Mouse (Mus musculus) forebrain, embryonic 13.5 days (tissue): ENCODE measurements around the gene Sympk. TPM values are rescaled to one million over a fixed set of nuclear protein-coding genes. Genes with fewer than 3 reads are reported as not detected.
A peak's percentile ranks its signal among the peaks of the same experiment; 100 is the strongest.

ENCODE experiments used
- ATAC-seq: fragments of 200-750 bp; cut with Nextera tagmentation; 2 replicates; pipeline ENCODE4 v1.8.0; 2017
- H3K27ac ChIP-seq: fragments of 300-500 bp; sonication (generic); 2 replicates; pipeline ENCODE4 v1.5.1; 2015; ENCODE audit warnings: inconsistent platforms, mild to moderate bottlenecking, moderate library complexity
- H3K27me3 ChIP-seq: fragments of 300-500 bp; sonication (generic); 2 replicates; pipeline ENCODE4 v1.6.1; 2015; ENCODE audit warnings: mild to moderate bottlenecking, inconsistent platforms
- H3K36me3 ChIP-seq: fragments of 300-500 bp; sonication (generic); 2 replicates; pipeline ENCODE4 v1.6.1; 2015; ENCODE audit warnings: mild to moderate bottlenecking, inconsistent platforms; ENCODE audit not compliant: poor library complexity, severe bottlenecking
- H3K4me1 ChIP-seq: fragments of 300-500 bp; sonication (generic); 2 replicates; pipeline ENCODE4 v1.6.1; 2015; ENCODE audit warnings: inconsistent platforms
- H3K4me2 ChIP-seq: fragments of 300-500 bp; sonication (generic); 2 replicates; pipeline ENCODE4 v1.6.1; 2015; ENCODE audit warnings: inconsistent platforms, mild to moderate bottlenecking, moderate library complexity
- H3K4me3 ChIP-seq: fragments of 300-500 bp; sonication (generic); 2 replicates; pipeline ENCODE4 v1.5.1; 2015; ENCODE audit warnings: mild to moderate bottlenecking, inconsistent platforms
- H3K9ac ChIP-seq: fragments of 300-500 bp; sonication (generic); 2 replicates; pipeline ENCODE4 v1.6.1; 2015; ENCODE audit warnings: mild to moderate bottlenecking, inconsistent platforms
- H3K9me3 ChIP-seq: fragments of 300-500 bp; sonication (generic); replicated peaks from 2 replicates; pipeline ENCODE4 v1.6.1; 2016; ENCODE audit warnings: inconsistent platforms
- whole genome bisulfite sequencing: fragments of 180-500 bp; shearing (Covaris S2); methylation state at CpG from one replicate; pipeline ENCODE4 v1.1.7; 2015; 5-methylcytosine and 5-hydroxymethylcytosine counted together
- polyA plus RNA-seq: library from polyadenylated mRNA; unstranded; fragments of >200 nt; fragmentation: Nextera tagmentation; extraction: Ambion mirVana; gene quantifications from 2 replicates; pipeline ENCODE4 v1.2.1, GENCODE M21; 2015

Sympk gene
- polyA plus RNA-seq, 1 experiment from 2014 or later: 34.3 TPM

DNA sequence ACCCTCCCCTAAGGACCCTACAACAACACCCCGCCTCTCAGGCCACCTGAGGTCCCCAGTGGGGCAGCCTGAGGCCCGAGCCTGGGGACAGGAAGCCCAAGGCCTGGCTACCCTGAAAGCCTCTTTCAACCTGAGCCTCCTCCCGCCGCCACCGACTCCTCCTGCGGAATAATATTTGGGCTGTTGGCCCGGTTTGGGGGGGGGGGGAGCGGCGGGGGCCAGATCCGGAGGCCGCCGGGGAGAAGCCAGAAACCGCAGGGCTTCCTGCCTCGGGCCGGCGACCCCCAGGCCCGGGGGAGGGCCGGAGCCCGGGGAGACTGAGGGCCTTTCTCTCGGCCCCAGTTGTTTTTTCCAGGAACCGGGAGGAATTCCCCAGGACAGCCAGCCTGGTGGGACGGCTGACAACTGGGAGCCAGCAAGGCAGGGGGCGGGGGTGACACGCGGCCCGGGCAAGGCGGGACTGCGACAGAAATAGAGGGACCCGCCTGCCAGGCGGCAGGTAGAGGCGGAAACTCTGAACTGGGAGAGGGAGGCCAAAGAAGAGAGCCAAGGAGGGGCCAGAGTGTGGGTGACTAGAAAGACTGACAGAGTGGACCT is 12.1 kb upstream of the Sympk start:
- H3K9ac ChIP-seq: peak overlapping the region; percentile 55
- H3K27me3 ChIP-seq: no peaks in the 10 kb centered on the region; the same call in none of the 2 replicates
- 0 out of 2 replicates have a peak, but pooled peaks have one; percentile 17 for ATAC-seq
- peaks cover 17% of the 10 kb centered on the region for H3K4me1 ChIP-seq
- H3K4me3 ChIP-seq: peak overlapping the region; percentile 28
- WGBS: 5% methylated on average over 22 of the region's 31 CpGs
- H3K9me3 ChIP-seq: no peaks in the 10 kb centered on the region
- H3K36me3 ChIP-seq: peaks cover 7% of the 10 kb centered on the region
- no peak overlapping the region for H3K27ac ChIP-seq
- H3K4me2 ChIP-seq: peak overlapping the region; percentile 55

- Histone ChIP-seq H3K4me3 (no peak overlapping the region), H3K27me3 (no peaks in the 10 kb centered on the region; the same call in none of the 2 replicates), H3K4me1 (peaks cover 10% of the 10 kb centered on the region), H3K36me3 (no peaks in the 10 kb centered on the region), H3K9ac (no peak overlapping the region), H3K27ac (no peak overlapping the region), H3K4me2 (no peak overlapping the region), H3K9me3 (no peaks in the 10 kb centered on the region)
- 81% methylated on average over 2 of the region's 2 CpGs for WGBS
- ATAC-seq: no peak
Observed at GRCm38 (mm10) chr7:19012882-19013281, 11.3 kb upstream of the Sympk start.

DNA sequence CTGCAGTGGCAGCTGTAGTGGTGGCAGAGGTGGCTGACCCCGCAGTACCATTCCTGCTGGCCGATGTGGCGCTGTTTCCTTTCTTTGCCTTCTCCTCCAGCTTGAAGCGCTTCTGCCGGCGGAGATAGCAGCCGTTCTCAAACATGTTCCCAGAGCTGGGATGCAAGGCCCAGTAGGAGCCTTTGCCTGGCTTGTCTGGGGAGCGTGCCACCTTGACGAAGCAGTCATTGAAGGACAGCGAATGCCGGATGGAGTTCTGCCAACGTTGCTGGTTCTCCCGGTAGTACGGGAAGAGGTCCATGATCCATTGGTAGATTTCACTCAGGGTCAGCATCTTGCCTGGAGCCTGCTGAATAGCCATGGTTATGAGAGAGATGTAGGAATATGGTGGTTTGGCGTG is 9.7 kb upstream of the Sympk start:
- Histone ChIP-seq H3K9ac (no peak overlapping the region), H3K4me2 (no peak overlapping the region), H3K9me3 (no peaks in the 10 kb centered on the region), H3K4me1 (peaks cover 10% of the 10 kb centered on the region), H3K27ac (no peak overlapping the region), H3K27me3 (peaks cover under 1% of the 10 kb centered on the region), H3K36me3 (no peaks in the 10 kb centered on the region), H3K4me3 (no peak overlapping the region)
- ATAC-seq: no peak
- 61% methylated on average over 15 of the region's 15 CpGs for WGBS

- peaks cover 15% of the 10 kb centered on the region for H3K27me3 ChIP-seq
- no peaks in the 10 kb centered on the region for H3K36me3 ChIP-seq
- H3K9ac ChIP-seq: no peak overlapping the region
- ATAC-seq: no peak
- H3K27ac ChIP-seq: no peak overlapping the region
- H3K4me3 ChIP-seq: no peak overlapping the region
- no peaks in the 10 kb centered on the region for H3K9me3 ChIP-seq
- no peak overlapping the region for H3K4me2 ChIP-seq
- WGBS: 90% methylated on average over 4 of the region's 4 CpGs
- H3K4me1 ChIP-seq: peaks cover 10% of the 10 kb centered on the region
Observed at GRCm38 (mm10) chr7:19016042-19016441, 8.1 kb upstream of the Sympk start.

GRCm38 (mm10) chr7:19017909-19018308 is 6.3 kb upstream of the Sympk start:
- Histone ChIP-seq H3K27ac (no peak overlapping the region), H3K9me3 (no peaks in the 10 kb centered on the region), H3K4me3 (no peak overlapping the region), H3K9ac (no peak overlapping the region), H3K27me3 (peaks cover 33% of the 10 kb centered on the region), H3K4me2 (no peak overlapping the region), H3K36me3 (no peaks in the 10 kb centered on the region), H3K4me1 (no peaks in the 10 kb centered on the region)
- WGBS: 92% methylated on average over 7 of the region's 7 CpGs
- ATAC-seq: no peak

DNA sequence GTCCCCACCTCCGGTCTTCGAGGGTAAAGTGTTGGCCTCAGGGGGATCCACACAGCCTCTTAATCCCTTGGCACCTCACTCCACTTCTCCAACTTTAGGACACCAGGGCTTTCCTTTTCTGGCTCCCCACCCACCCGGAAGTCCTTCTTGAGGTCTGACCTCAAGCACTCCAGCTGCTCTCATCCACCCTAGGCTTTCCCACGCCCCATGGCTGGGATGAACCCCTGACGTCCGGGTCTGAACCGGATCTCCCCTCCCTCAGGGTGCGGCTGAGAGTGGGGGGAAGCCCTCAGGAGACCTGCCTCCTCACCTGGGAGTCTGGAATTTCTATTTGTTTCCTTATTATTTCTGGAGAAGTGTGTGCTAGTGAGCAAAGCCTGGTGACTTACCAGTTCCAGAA is 3.1 kb upstream of the Sympk start:
- Histone ChIP-seq H3K27me3 (peaks cover 43% of the 10 kb centered on the region), H3K9me3 (no peaks in the 10 kb centered on the region), H3K36me3 (no peaks in the 10 kb centered on the region), H3K9ac (no peak overlapping the region), H3K4me1 (peaks cover 13% of the 10 kb centered on the region), H3K27ac (no peak overlapping the region), H3K4me3 (no peak overlapping the region), H3K4me2 (no peak overlapping the region)
- no peak for ATAC-seq
- WGBS: 25% methylated on average over 8 of the region's 8 CpGs

DNA sequence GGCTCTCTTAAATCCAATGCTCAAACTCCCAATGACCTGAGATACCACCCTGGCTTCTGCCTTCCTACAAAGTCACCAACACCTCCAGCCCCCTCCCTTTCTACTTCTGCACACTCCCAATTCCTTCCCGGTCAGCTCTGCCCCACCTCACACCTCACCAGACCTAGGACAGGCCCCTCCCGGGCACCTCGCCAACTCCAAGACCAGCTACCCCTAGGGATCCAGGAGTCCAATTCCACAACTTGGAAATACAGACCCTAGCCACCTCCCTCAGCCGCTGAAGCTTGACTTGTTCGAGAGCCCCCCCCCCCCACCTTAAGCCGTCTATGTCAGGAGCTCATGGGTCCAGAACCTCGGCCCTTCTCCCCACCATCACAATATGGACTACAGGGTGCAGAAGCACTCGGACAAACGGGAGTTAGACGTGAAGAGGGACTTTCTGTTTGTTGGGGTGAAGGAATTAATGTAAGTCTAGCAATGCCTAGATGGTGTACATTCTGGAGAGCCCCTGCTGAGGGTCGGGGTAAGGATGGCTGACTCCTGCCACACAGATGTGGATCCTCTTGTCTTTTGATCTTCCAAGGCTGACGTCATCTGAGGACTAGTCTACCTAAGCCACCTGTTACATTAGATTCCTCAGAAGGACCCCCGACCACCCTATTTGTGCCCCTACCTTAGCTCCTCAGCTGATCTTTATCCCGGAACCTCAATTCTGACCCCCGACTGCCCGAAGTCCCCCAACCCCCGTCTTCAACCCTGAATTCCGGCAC is 1.8 kb upstream of the Sympk start:
- H3K36me3 ChIP-seq: no peaks in the 10 kb centered on the region
- no peaks in the 10 kb centered on the region for H3K9me3 ChIP-seq
- H3K4me1 ChIP-seq: peaks cover 18% of the 10 kb centered on the region
- no peak overlapping the region for H3K4me2 ChIP-seq
- no peak overlapping the region for H3K27ac ChIP-seq
- no peak overlapping the region for H3K9ac ChIP-seq
- peaks cover 43% of the 10 kb centered on the region for H3K27me3 ChIP-seq
- no peak for ATAC-seq
- H3K4me3 ChIP-seq: no peak overlapping the region; the same call in 1 of the 2 replicates
- WGBS: 70% methylated on average over 18 of the region's 18 CpGs

DNA sequence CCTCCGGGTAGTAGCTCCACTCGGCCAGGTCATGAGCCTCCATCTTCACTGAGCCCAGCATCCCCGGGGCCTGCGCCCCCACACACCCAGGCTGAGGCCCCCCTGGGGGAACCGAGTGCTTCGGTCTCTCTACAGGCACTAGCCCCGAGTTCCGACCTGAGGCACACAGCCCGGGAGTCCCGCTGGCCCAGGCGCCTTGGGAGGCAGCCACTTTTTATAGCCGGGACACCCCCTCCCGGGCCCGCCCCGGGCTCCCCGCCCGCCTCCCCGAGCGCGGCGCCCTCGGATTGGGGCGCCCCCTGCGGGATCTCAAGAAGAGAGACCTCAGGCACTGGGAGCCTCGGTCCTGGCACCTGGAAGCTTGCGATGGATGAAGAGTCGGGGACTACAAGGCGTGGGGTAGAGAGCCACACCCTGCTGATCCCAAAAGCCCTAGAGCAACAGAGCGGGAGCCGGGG is 791 bp upstream of the Sympk start, which contains the start of gene Foxa3:
TSS of gene Foxa3 (minus strand) at position 182 of the 458 bp plus-strand sequence.
- ATAC-seq: peak; percentile 7; the same call in 1 of the 2 replicates

DNA sequence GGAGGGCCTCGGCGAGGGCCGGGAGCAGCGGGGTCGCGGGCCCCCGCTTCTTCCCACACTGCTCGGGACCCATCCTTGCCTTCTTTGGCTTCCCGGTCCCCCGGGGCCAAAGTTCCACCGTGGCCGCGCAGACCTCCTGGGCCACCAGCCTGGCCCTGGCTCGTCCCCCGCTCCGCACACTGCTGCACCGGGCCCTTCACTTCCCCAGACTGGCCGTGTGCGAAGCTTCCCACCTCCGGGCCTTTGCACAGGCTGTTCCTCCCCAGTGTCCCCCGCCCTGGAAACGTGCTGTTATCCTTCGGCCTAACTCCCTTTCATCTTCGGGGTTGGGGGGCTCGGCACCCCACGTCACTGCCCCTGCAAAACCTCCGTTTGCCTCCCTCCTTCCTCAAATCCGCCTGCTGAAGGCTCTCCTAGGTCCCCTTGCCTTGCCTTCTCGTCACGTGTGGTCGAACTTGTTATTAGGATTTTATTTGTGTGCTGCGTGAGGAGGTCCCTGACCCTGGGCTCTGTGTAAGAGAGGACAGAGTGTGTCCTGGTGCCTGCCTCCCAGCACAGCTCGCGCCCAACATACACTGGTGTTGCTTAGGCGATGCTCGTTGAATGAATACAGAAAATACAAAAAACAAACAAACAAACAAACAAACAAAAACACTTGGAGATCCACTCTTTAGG is 541 bp downstream of the Sympk start:
- Histone ChIP-seq H3K36me3 (peaks cover 14% of the 10 kb centered on the region), H3K4me3 (peak overlapping the region; percentile 95), H3K9ac (peak overlapping the region; percentile 92), H3K27me3 (peaks cover 40% of the 10 kb centered on the region), H3K4me2 (peak overlapping the region; percentile 92), H3K27ac (peak overlapping the region; percentile 48; the same call in 1 of the 2 replicates), H3K9me3 (no peaks in the 10 kb centered on the region), H3K4me1 (peaks cover 18% of the 10 kb centered on the region)
- 2% methylated on average over 32 of the region's 36 CpGs for WGBS
- ATAC-seq: peak; percentile 64

More for the DNA sequence above, 791 bp upstream of the Sympk start, which contains the start of gene Foxa3:
- WGBS: 6% methylated on average over 30 of the region's 30 CpGs
- Histone ChIP-seq H3K27ac (0 out of 2 replicates have a peak within 1 kb of the TSS, but pooled peaks have one; percentile 48), H3K27me3 (peaks cover 43% of the 10 kb centered on the region), H3K9me3 (no peaks in the 10 kb centered on the region), H3K4me2 (peak within 1 kb of the TSS; percentile 92), H3K9ac (peak within 1 kb of the TSS; percentile 92), H3K36me3 (peaks cover under 1% of the 10 kb centered on the region; the same call in 1 of the 2 replicates), H3K4me1 (peaks cover 18% of the 10 kb centered on the region), H3K4me3 (peak within 1 kb of the TSS; percentile 95)

DNA sequence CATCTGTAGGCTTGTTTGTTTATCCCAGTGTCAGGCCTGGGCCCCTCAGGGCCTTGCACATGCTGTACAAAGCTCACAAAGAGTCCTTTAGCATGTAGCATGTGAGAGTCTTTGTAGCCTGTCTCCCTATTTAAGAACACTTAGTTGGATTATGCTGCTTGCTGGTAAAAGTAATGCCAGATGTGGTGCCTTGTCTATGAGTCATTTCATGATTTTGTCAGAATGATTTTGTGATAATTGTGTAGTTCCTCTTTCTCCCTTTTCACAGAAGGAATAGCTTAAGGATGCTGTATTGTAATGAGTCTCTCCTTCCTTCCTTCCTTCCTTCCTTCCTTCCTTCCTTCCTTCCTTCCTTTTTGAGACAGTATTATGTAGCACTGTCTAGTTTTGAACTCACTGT is 3.9 kb downstream of the Sympk start:
- H3K27ac ChIP-seq: no peak overlapping the region
- no peak for ATAC-seq
- H3K36me3 ChIP-seq: peaks cover 46% of the 10 kb centered on the region
- peaks cover 18% of the 10 kb centered on the region for H3K4me1 ChIP-seq
- H3K9ac ChIP-seq: no peak overlapping the region
- no peak overlapping the region for H3K4me3 ChIP-seq
- no peak overlapping the region for H3K4me2 ChIP-seq
- H3K9me3 ChIP-seq: no peaks in the 10 kb centered on the region
- H3K27me3 ChIP-seq: peaks cover 8% of the 10 kb centered on the region

DNA sequence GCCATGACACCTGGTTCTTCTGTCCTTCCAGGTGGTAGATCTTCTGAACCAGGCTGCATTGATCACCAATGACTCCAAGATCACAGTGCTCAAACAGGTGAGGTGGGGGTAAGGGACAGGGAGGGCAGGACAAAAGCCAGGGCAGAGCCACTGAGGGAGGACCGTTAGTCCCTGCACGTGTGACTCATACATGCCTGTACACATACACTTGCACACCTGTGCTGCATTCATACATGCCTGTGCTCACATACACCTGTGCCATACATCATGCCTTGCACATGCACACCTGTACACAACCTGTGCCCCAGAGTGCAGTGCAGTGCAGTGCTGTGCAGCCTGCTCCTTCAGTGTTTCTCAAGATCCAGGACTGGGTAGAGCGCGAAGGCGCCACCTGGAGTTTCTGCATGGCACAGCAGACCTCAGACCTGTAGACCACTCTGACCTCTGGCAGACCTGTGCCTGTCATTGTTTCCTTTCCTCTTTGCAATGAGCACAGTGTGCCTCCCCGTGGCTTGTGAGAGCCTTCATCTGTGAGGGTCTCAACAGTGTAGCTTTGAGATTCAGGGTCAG is 5.0 kb downstream of the Sympk start:
- Histone ChIP-seq H3K9ac (no peak overlapping the region), H3K4me1 (peaks cover 18% of the 10 kb centered on the region), H3K4me3 (no peak overlapping the region), H3K4me2 (no peak overlapping the region), H3K9me3 (no peaks in the 10 kb centered on the region), H3K27ac (no peak overlapping the region), H3K36me3 (peaks cover 56% of the 10 kb centered on the region), H3K27me3 (no peaks in the 10 kb centered on the region)
- ATAC-seq: no peak
- 64% methylated on average over 6 of the region's 6 CpGs for WGBS
